Mouse (Mus musculus) embryo, embryonic 10.5 days (tissue): Measurements from ENCODE around the gene Rgs13.

Experiments
- DNase-seq: peaks from one replicate; pipeline ENCODE4 v3.0.0-alpha.2; 2015; ENCODE audit warnings: low spot score

Rgs13 gene

DNA sequence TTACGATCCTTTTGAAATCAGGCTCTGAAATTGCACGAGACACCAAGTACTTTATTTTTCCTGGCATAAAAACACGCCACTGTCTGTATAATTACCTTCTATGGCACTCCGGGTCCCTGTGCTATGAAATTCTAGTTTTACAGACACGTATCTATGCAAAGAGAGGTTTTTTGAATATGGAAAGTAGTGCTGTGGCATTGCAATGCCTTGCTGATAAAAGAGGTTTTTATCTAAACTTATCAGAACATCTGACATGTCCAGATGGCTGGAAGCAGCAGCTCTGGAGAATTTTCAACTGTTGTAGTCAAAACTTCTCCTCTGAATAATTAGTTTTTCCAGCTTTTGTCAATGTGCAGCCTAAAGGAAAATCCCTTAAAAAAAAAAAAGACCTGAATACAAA lies at the start of gene Rgs13:
Gene Rgs13 (minus strand): TSS at position 207 of the 400 bp plus-strand sequence.
- DNase-seq: peak; percentile 21

DNA sequence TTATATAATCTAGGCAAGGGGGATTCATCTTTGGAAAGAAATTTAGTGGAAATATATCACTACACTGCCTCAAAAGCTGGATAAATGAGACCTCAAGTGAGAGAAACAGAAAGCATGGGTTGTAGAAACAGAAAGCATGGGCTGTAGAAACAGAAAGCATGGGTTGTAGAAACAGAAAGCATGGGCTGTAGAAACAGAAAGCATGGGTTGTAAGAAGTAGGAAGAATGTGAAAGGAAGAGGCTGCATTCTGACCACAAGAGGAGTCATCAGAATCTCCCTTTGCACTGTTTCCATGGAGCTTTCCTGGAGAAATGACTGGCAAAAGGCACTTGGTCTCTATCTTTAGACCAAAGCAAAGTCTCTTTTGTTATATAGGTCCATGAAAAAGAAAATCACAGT lies 38.1 kb upstream of the Rgs13 start:
- DNase-seq: no peak

DNA sequence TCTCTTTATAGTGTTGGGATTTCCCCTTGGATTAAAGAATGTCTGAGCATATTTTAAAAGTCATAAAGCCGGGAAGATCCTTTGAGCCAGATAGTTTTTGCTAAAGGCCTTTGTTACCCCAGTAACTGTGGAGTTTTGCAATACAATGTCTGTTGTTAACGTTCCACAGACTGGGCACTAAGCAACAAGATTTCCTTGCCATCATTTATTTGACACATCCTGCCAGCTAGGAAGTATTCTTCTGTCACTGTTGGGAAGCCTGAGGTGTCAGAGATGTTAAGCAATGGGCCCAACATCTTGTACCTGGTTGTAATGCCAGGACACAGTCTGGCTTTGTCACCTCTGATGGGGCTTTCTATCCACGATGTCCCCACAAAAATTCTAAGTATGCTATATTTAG lies 33.7 kb upstream of the Rgs13 start:
- DNase-seq: no peak

DNA sequence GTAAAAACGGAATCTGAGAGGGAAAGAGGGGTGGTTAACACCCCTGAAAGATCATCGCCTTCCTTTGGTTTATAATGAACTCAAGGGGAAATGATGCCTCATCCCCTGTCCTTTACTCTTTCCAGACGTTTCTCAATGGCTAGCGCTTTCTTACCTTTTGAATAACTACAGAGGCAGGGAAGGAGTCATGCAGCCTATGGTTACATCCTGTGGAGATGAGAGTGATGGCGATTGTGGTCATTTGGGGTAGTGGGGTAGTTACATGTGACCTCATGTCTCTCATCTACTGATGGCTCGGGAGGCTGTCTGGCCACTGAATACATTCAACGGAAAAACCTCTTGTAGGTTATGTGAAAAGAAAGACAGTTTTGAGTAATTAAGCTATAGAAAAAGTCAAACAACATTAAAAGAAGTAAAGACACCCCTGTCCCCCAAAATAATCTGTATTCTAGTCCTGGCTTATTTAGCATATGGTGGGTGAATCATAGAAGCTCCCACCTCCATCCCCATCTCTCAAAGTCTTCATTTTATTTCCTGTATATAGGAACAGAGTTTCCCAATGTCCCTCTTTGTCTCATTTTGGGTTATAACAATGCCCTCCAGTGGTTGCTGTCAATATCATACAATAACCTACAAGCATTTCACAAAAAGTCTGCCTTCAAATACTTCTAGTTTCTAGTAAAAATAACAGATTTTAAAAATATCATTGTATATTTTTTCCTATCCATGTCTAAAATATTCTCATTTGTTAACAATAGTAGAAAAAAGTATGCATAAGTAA lies 29.3 kb upstream of the Rgs13 start:
- DNase-seq: no peak

DNA sequence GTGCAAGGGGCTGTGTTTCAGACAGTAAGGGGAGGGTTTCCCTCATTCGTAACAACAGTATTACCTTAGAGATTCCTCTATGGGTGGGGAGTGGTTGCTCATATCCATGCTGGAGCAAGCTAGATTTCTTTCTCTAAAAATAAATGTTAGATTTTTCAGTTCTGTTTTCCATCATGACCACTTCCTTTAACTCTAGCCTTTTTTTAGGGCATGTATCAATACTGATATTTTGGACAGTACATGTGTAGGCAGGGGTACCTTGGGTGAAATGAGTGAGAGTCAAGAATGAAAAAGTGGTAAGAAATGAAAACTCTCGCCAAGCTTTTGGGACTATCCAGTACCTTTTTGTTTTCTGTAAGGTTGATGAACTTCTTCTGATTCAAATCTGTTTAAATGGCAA lies 27.6 kb upstream of the Rgs13 start:
- no peak for DNase-seq

DNA sequence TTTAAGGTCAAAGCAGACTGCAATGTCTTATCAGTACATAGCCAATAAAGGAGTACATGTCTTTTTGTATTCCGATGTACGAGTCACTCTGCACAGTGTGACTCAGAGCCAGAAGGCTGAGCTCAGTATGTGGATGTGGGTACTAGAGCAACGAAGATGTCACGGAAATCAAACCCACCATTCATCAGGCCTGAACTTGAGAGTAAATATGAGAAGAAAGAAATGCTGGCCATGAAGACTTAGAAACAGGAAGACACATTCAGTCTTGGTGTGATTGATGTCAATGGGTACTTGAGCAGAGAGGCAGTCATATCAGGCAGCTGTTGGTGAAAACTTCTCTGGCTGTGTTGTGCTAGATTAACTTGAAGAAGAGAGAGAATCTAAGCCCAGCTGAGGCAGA lies 25.8 kb upstream of the Rgs13 start:
- no peak for DNase-seq

DNA sequence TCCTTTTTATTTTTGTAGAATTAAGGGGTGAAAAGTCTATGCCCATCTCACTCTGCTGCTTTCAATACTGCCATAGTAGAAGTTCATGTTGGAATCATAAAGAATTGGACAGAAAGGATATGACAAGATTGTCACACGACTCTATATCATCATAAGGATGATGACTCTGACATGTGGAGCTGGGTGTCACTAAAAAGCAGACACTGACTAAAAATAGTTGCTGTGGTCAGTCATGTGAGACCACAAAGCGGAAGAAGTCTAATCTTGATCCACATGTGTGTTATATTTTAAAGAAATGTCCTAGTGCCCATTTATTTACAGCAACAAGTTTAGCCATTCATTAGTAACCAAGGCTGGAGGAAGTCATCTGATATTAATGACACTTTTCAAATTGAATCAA lies 23.3 kb upstream of the Rgs13 start:
- DNase-seq: no peak

DNA sequence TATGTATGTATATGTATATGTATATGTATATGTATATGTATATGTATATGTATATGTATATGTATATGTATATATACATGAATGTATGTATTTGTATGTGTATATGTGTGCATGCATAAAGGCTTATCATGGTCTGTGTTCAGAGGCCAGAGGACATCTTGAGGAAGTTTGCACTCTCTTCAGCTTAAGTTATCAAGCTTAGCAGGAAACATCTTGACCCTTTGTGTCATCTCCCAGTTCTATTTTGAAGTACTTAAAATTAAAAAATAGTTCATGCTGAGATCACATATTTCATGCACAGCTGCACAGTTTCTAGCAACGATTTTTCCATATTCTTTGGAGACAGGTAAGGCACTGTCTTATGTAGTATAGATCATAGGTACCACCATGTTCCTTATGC lies 22.4 kb upstream of the Rgs13 start:
- DNase-seq: no peak

DNA sequence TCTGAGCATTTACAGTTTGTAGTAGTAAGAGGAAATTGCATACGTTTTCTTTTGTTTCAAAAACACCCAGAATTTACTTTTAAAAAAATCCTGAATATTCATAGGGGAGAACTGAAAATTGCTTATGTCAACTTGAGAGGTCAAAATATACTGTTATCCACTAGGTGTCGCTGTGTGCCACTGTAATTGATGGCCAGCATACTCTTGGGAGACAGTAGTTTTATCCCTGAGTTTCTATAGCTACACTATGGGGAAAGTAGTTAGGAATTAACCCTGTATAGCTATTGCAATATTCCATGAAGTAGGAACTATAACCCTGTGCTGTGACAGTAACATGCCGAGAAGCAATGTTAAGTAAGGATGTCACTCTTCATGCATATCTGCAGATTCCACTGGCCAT lies 20.5 kb upstream of the Rgs13 start:
- DNase-seq: peak; percentile 81

DNA sequence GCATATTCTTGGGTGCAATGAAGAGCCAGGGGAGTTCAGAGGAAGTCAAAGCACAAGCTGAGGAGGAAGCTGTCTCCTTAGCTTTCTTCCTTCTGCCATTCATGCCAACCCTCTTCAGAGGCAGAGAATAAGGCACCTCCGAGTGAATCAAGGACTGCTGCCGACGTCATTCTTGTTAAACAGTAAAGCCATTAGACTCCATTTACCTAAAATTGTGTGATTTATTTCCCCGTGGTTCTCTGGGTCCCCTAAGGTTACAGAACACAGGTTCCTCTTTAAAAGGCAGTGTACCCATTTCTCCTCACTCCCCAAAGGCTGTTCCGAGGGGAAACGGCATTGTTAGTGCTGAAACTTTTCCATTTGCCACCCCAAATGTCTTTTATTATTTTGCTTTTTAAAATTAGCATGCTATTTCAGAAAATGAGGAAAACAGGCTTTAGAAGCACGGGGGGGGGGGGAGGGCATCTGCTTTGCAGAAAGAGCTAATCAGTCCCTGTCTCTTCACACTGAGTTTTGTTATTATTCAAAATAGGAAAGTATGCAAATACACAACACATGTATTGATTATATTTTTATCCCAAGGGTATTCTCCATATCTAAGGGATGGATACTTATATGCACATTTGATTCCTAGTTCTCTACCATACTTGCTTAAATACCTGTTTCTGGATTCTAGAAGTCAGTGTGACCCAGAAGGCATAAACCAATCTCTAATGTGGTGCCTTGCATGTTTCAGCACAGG lies 9.7 kb upstream of the Rgs13 start:
- DNase-seq: no peak

DNA sequence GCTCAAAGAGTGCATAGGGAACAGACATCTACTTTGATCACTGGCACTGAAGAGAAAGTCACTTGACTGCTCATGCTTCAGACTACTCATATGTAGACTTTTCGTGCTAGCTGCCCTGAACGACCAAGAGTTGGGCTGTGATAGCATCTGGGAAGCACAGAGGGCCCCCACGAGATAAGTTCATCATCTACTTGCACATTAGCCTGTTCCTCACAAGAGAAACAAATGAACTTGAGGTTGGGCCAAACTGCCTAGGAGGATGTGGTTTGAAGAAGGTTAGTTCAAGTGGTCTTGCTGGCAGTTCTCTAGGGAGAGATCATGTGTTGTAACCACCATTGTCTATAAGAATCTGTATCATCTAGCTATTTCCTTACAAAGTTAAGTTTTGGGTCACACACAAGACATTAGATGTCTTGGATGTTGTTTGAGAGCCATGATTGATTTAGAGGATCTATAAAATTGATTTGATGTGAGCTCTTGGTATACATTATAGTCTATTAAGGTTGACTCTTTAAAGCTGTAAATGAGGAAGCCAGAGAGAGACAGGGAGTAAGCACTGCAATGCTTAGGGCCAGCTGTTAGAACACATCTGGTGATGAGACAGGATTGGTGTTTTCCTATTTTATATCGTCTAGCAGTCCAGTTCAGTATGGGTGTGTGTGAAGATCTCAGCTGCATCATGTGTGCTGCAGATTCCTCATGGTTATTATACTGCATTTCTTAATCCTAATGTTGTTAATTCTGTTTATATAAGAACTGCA lies 8.0 kb upstream of the Rgs13 start:
- no peak for DNase-seq

DNA sequence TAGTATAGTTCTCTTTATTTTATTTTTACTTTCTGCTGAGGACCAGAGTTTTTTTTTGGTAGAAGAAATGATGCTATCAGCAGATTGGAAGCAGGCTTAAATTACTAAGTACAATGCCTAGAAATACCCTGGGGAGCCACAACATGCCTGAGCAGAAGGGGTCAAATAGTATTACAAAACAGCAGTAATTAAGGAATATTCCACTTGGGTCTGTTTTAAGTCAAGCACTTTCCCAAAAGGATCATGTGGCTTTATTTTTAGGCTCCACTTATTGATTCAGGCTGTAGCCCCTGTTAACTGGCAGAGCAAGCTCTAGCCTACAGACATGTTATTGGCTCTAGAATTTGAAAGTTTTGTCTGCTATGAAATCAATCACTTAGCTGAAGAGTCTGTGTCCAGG lies 6.5 kb upstream of the Rgs13 start:
- DNase-seq: peak; percentile 29

DNA sequence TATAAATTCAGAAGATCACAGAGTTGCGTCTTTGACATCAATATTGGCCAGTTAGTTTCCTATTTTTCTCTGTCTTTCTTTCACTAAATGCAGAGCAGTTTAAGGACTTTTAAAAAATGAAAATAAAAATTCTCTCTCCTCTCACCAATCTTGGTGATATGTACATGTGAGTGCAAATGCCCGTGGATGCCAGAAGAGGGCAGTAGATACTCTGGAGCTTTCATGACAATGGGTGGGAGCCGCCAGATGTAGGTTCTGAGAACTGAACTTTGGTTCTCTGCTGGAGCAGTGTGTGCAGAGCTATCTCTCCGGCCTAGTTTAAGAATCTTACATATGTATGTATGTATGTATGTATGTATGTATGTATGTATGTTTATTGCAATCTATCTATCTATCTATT lies 2.4 kb upstream of the Rgs13 start:
- no peak for DNase-seq

DNA sequence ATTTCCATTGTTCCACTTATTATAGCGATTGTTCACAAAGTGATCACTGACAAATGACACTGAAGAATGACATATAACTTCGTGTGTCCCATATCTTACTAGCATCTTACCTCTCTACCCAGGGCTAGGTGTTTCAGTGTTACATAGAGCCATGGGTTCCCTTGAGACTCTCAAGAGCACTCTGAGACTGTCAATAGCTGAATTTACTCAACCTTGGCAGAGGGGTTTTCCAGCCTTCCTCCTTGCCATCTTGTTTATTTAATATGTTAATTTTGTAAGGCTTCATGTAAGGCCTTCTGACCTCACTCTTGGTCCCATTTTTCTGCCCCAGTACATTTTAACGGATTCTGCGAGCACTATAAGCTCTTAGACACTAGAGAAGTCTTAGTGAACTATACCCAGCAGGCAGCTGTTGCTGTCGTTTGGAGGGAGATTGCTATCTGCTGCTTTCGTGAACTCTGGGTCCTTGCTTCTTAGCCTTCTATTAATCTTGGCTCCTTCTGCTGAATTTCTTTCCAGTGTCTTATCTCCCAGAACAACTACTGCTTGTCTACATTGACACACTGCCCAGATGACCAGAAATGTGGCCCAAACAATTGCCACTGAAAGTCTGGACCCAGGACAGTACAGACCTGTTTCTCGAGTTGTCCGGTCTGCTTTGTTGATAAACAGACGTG lies 1.2 kb upstream of the Rgs13 start:
- no peak for DNase-seq

DNA sequence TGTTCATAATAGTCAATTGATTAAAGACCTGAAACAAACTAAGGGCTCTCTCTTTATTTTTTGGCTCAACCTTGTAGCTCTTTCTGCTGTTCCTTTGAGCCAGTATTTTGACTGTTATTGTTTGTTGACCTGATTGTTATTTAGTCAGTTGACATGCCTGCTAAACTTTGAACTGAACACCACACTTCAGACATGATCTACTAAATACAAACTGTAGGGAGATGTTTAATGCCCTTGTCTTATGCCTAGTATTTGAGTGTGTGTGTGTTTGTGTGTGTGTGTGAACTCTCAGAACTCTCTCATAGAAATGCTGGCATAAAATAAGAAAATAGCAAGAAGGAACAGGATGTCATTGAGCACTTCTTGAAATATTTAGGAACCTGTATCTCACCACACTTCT lies 448 bp upstream of the Rgs13 start:
- DNase-seq: no peak

DNA sequence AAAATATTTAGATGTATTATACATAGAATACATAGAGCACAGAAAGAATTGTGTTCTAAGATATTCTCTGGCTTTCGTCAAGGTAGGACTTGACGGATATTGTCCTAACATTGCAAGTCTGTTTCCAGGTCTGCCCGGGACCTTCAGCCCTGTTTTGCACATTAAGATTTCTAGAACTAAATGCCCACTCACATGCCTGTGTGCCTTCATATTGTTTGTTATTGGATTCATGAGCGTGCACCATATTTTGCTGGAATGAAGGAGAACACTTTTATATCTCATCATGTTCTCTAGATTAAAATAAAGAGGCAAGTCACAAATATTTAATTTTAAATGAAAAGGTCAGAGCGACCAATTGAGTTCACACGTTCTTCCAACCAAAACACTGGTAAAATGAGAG lies 2.4 kb downstream of the Rgs13 start:
- no peak for DNase-seq

DNA sequence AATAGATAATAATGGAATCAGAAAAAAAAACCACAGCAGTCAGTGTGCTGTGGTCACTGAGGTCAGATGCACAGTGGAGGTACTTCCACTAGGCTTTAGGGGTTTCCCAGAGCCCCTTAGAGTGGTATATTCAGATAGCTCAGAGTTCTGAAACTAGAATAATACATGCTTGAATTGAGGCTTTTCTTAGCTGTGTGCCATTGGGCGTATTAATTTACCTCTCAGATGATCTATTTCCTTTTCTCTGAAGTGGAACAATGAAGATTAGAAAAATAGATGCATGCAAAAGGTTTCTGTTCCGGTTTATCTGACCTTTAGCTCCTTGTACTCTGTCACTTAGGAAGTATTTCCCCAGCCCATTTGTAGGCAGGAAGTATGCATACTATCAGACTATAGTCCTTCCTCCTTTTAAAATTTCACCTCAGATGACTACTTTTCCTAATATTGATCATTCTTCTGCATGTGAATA lies 3.6 kb downstream of the Rgs13 start:
- no peak for DNase-seq

DNA sequence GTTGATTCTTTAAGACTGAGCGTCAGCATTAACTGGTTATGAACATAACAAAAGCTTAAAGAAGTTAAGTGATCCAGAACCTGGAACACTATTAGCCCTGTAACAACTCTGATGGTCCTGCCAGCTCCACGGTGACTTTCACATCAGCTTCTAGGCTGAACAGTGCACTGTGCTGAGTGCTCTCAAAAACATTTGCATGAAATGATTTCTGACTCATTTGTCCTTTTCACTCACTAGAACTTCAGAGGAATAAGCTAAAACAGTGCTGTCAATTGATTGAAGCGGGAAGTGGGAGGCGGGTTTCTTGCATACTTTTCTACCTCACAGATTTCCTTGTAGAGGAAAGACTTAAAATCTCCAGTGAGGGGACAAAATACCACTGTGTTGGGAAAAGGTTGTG lies 8.3 kb downstream of the Rgs13 start:
- no peak for DNase-seq

DNA sequence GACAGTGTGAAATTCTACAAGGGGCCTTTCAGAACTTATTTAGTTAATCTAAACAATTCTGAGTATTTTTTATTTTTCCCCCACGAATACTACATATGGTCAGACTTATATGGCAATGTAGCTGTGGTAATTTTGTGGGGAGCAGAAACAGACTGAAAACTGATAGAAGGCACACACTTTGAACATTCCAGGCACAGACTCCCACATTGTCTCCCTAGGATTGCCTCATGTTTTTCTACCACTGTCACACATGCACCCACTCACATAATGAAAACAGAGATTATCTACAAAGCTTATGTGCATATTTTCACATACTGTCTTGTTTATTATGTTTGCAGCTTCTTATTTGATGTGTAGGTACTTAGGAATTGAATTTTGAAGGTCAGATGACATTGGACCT lies 9.4 kb downstream of the Rgs13 start:
- no peak for DNase-seq

DNA sequence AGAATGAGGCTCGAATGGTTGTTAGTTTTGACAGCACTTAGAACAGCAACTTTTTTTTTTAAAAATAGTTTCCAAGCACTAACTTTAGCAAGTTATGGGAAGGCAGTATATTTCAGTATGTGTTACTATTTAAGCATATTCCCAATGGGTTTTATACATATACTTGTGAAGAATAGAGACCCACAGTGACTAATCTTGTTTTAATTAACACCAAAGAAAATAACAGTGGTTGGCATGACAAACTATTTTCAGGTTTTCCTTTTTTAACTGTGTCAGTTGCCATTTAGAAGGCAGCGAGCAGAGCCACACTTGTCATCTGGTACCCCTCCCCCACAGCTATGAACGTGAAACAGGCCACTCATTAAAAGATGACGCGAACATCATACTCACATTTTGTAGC lies 10.3 kb downstream of the Rgs13 start:
- no peak for DNase-seq

DNA sequence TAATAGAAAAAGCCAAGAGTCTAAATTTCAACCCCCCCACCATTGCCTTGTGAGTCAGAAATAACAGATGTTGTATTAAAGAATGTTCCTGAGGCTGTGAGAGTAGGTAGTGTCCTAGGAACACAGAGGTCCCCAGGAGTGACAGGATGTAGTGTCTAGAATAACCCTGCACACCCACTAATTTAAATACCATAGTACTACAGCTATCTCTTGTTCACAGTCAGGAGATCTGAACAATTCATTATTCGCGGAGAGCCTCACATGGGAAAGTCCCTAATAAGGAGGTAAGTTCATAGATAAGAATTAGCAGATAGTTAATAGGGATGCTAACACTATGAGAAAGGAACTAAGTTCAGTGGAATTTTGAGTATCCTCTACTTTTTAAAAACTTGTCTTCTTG lies 10.9 kb downstream of the Rgs13 start:
- no peak for DNase-seq

DNA sequence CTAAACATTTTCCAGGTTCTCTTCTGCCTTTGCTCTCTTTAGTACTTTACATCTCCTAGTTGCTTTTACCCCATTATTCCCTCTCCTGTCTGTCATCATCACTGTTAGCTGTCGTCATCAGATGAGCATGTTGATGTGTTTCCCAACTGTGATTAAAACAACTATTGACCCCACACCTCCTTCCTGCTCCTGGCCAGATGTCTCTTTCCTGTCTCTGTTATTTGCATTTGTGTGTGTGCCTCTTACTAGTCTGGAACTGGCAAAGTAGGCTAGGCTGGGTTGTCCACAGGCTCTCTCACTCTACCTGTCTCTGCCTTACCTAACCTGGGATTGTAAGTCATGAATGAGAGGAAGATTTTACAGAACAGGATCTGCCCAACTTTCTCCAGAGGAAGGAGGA lies 24.6 kb downstream of the Rgs13 start:
- no peak for DNase-seq

DNA sequence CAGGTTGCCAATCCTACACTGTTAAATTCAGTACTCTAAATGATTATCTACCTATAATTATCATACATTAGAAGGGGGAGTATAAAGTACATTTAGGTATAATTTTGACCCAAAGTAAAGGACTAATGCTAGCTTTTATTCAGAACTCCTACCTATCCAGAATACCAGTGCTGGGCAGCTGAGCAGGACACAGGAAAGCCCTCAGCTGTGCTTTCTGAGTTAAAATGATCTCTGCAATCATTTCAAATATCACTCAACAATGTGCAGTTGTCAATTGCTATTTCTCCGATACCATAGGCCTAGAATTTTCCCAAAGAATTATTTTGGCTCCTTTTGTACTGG lies 25.0 kb downstream of the Rgs13 start:
- DNase-seq: no peak
